Mouse (Mus musculus): ENCODE results near the gene Eif2b3. TPM values are rescaled to one million over a fixed set of nuclear protein-coding genes. Genes with fewer than 3 reads are reported as not detected.

Eif2b3 gene
- total and polyA plus RNA-seq, 2 experiments from 2014 or later, result 14.0 to 27.5 TPM

GRCm38 (mm10) chr4:117007058-117007457 lies 12.1 kb upstream of the Eif2b3 start:
- DNase-seq (ENCODE audit: low spot score) (no peak), ATAC-seq (ENCODE audit: insufficient read depth, low read depth) (no peak)
- no peaks in the 10 kb centered on the region for H3K9me3 ChIP-seq (replicated peaks; ENCODE audit: control insufficient read depth, low read length)
- H3K27ac ChIP-seq (ENCODE audit: low read depth), result no peak overlapping the region
- H3K4me1 ChIP-seq (ENCODE audit: control insufficient read depth, insufficient read depth), result no peaks in the 10 kb centered on the region
- WGBS, result 56% methylated on average over 3 of the region's 3 CpGs
- H3K4me3 ChIP-seq (ENCODE audit: low read depth, low read length), result no peak overlapping the region
- no peak overlapping the region for H3K4me2 ChIP-seq (ENCODE audit: low read depth, low read length)
- TF ChIP-seq EP300 (IDR thresholded peaks at IDR 0.05; ENCODE audit: low read depth) (no peak), CTCF (IDR thresholded peaks at IDR 0.05; ENCODE audit: low read depth) (no peak)
- no peaks in the 10 kb centered on the region for H3K27me3 ChIP-seq (ENCODE audit: control insufficient read depth, insufficient read depth, low read length)
- H3K9ac ChIP-seq (replicated peaks; ENCODE audit: low read depth, low read length), result no peak overlapping the region
- peaks cover 21% of the 10 kb centered on the region for H3K36me3 ChIP-seq (replicated peaks; ENCODE audit: control insufficient read depth, insufficient read depth, low read length)

GRCm38 (mm10) chr4:117010231-117010630 lies 9.0 kb upstream of the Eif2b3 start:
- H3K4me3 ChIP-seq (ENCODE audit: low read depth, low read length), result no peak overlapping the region
- H3K9me3 ChIP-seq (replicated peaks; ENCODE audit: control insufficient read depth, low read length), result no peaks in the 10 kb centered on the region
- H3K36me3 ChIP-seq (replicated peaks; ENCODE audit: control insufficient read depth, insufficient read depth, low read length), result no peaks in the 10 kb centered on the region
- H3K4me1 ChIP-seq (ENCODE audit: control insufficient read depth, insufficient read depth), result no peaks in the 10 kb centered on the region
- DNase-seq (ENCODE audit: low spot score) (no peak), ATAC-seq (ENCODE audit: insufficient read depth, low read depth) (no peak)
- no peak overlapping the region for H3K27ac ChIP-seq (ENCODE audit: low read depth)
- no peak overlapping the region for H3K4me2 ChIP-seq (ENCODE audit: low read depth, low read length)
- TF ChIP-seq EP300 (IDR thresholded peaks at IDR 0.05; ENCODE audit: low read depth), result no peak
- TF ChIP-seq CTCF (IDR thresholded peaks at IDR 0.05; ENCODE audit: low read depth), result no peak
- no peaks in the 10 kb centered on the region for H3K27me3 ChIP-seq (ENCODE audit: control insufficient read depth, insufficient read depth, low read length)
- no peak overlapping the region for H3K9ac ChIP-seq (replicated peaks; ENCODE audit: low read depth, low read length)
- WGBS, result 62% methylated on average over 5 of the region's 5 CpGs

- Histone ChIP-seq H3K4me2 (ENCODE audit: low read depth, low read length) (no peak overlapping the region), H3K27ac (ENCODE audit: low read depth) (no peak overlapping the region), H3K4me1 (ENCODE audit: control insufficient read depth, insufficient read depth) (no peaks in the 10 kb centered on the region), H3K4me3 (ENCODE audit: low read depth, low read length) (no peak overlapping the region), H3K9ac (replicated peaks; ENCODE audit: low read depth, low read length) (no peak overlapping the region), H3K9me3 (replicated peaks; ENCODE audit: control insufficient read depth, low read length) (no peaks in the 10 kb centered on the region), H3K36me3 (replicated peaks; ENCODE audit: control insufficient read depth, insufficient read depth, low read length) (no peaks in the 10 kb centered on the region), H3K27me3 (ENCODE audit: control insufficient read depth, insufficient read depth, low read length) (no peaks in the 10 kb centered on the region)
- WGBS, result 72% methylated on average over 6 of the region's 6 CpGs
- no peak for TF ChIP-seq EP300 (IDR thresholded peaks at IDR 0.05; ENCODE audit: low read depth)
- no peak for TF ChIP-seq CTCF (IDR thresholded peaks at IDR 0.05; ENCODE audit: low read depth)
- DNase-seq (ENCODE audit: low spot score) (no peak), ATAC-seq (ENCODE audit: insufficient read depth, low read depth) (no peak)
Observed at GRCm38 (mm10) chr4:117013596-117013995, 5.6 kb upstream of the Eif2b3 start.

GRCm38 (mm10) chr4:117014901-117015415 lies 4.2 kb upstream of the Eif2b3 start:
- no peak overlapping the region for H3K4me3 ChIP-seq (ENCODE audit: low read depth, low read length)
- H3K9ac ChIP-seq (replicated peaks; ENCODE audit: low read depth, low read length), result no peak overlapping the region
- no peak for ATAC-seq (ENCODE audit: insufficient read depth, low read depth)
- peaks cover 2% of the 10 kb centered on the region; the same call in 1 of the 2 replicates for H3K4me1 ChIP-seq (ENCODE audit: control insufficient read depth, insufficient read depth)
- no peak for TF ChIP-seq EP300 (IDR thresholded peaks at IDR 0.05; ENCODE audit: low read depth)
- no peak for TF ChIP-seq CTCF (IDR thresholded peaks at IDR 0.05; ENCODE audit: low read depth)
- no peak overlapping the region for H3K4me2 ChIP-seq (ENCODE audit: low read depth, low read length)
- no peaks in the 10 kb centered on the region for H3K36me3 ChIP-seq (replicated peaks; ENCODE audit: control insufficient read depth, insufficient read depth, low read length)
- no peaks in the 10 kb centered on the region for H3K9me3 ChIP-seq (replicated peaks; ENCODE audit: control insufficient read depth, low read length)
- no peaks in the 10 kb centered on the region for H3K27me3 ChIP-seq (ENCODE audit: control insufficient read depth, insufficient read depth, low read length)
- WGBS, result 46% methylated on average over 4 of the region's 4 CpGs
- H3K27ac ChIP-seq (ENCODE audit: low read depth), result no peak overlapping the region
- DNase-seq (ENCODE audit: low spot score), result no peak

- H3K9me3 ChIP-seq (replicated peaks; ENCODE audit: control insufficient read depth, low read length), result no peaks in the 10 kb centered on the region
- DNase-seq (ENCODE audit: low spot score) (no peak), ATAC-seq (ENCODE audit: insufficient read depth, low read depth) (no peak)
- no peak overlapping the region for H3K4me2 ChIP-seq (ENCODE audit: low read depth, low read length)
- peaks cover 6% of the 10 kb centered on the region; the same call in 1 of the 2 replicates for H3K4me1 ChIP-seq (ENCODE audit: control insufficient read depth, insufficient read depth)
- H3K27me3 ChIP-seq (ENCODE audit: control insufficient read depth, insufficient read depth, low read length), result no peaks in the 10 kb centered on the region
- H3K4me3 ChIP-seq (ENCODE audit: low read depth, low read length), result no peak overlapping the region
- no peak for TF ChIP-seq EP300 (IDR thresholded peaks at IDR 0.05; ENCODE audit: low read depth)
- no peak for TF ChIP-seq CTCF (IDR thresholded peaks at IDR 0.05; ENCODE audit: low read depth)
- H3K9ac ChIP-seq (replicated peaks; ENCODE audit: low read depth, low read length), result no peak overlapping the region
- no peak overlapping the region for H3K27ac ChIP-seq (ENCODE audit: low read depth)
- H3K36me3 ChIP-seq (replicated peaks; ENCODE audit: control insufficient read depth, insufficient read depth, low read length), result no peaks in the 10 kb centered on the region; the same call in 1 of the 2 replicates
- whole genome bisulfite sequencing, result 85% methylated on average over 2 of the region's 2 CpGs
Observed at GRCm38 (mm10) chr4:117017738-117018137, 1.5 kb upstream of the Eif2b3 start.

GRCm38 (mm10) chr4:117018327-117018726 lies 875 bp upstream of the Eif2b3 start:
- Histone ChIP-seq H3K36me3 (replicated peaks; ENCODE audit: control insufficient read depth, insufficient read depth, low read length) (no peaks in the 10 kb centered on the region; the same call in 1 of the 2 replicates), H3K9ac (replicated peaks; ENCODE audit: low read depth, low read length) (no peak overlapping the region), H3K4me1 (ENCODE audit: control insufficient read depth, insufficient read depth) (peaks cover 6% of the 10 kb centered on the region; the same call in 1 of the 2 replicates), H3K27me3 (ENCODE audit: control insufficient read depth, insufficient read depth, low read length) (no peaks in the 10 kb centered on the region), H3K27ac (ENCODE audit: low read depth) (no peak overlapping the region), H3K9me3 (replicated peaks; ENCODE audit: control insufficient read depth, low read length) (no peaks in the 10 kb centered on the region), H3K4me3 (ENCODE audit: low read depth, low read length) (no peak overlapping the region), H3K4me2 (ENCODE audit: low read depth, low read length) (no peak overlapping the region)
- DNase-seq (ENCODE audit: low spot score) (no peak), ATAC-seq (ENCODE audit: insufficient read depth, low read depth) (no peak)
- TF ChIP-seq EP300 (IDR thresholded peaks at IDR 0.05; ENCODE audit: low read depth) (no peak), CTCF (IDR thresholded peaks at IDR 0.05; ENCODE audit: low read depth) (no peak)
- 85% methylated on average over 7 of the region's 7 CpGs for WGBS

Data from heart, postnatal 0 days (tissue).